Mouse (Mus musculus) testis, adult 2 months (tissue): ENCODE results near the gene Aox4. TPM values are rescaled to one million over a fixed set of nuclear protein-coding genes. Genes with fewer than 3 reads are reported as not detected.

Source experiments
- H3K27ac ChIP-seq: fragments of 200-500 bp; 2 replicates; pipeline ENCODE4 v1.5.1; 2012; ENCODE audit warnings: low read depth, low read length; ENCODE audit not compliant: control insufficient read depth, insufficient read depth
- H3K27me3 ChIP-seq: fragments of 200-500 bp; 2 replicates; pipeline ENCODE4 v1.6.1; 2012; ENCODE audit warnings: mild to moderate bottlenecking, low read length, moderate library complexity; ENCODE audit not compliant: control insufficient read depth, insufficient read depth
- H3K36me3 ChIP-seq: fragments of 200-500 bp; 2 replicates; pipeline ENCODE4 v1.6.1; 2012; ENCODE audit warnings: mild to moderate bottlenecking, low read length; ENCODE audit not compliant: control insufficient read depth, insufficient read depth
- H3K4me1 ChIP-seq: fragments of 200-500 bp; 2 replicates; pipeline ENCODE4 v1.6.1; 2012; ENCODE audit warnings: low read length; ENCODE audit not compliant: control insufficient read depth, insufficient read depth
- H3K4me3 ChIP-seq: fragments of 200-500 bp; 2 replicates; pipeline ENCODE4 v1.5.1; 2012; ENCODE audit warnings: low read depth, mild to moderate bottlenecking, low read length, moderate library complexity, mixed read lengths; ENCODE audit not compliant: control insufficient read depth
- CTCF ChIP-seq: fragments of 200-500 bp; IDR thresholded peaks from 2 replicates; pipeline ENCODE4 v1.5.1; 2012; ENCODE audit warnings: low read depth, mild to moderate bottlenecking, inconsistent platforms, low read length, moderate library complexity; ENCODE audit not compliant: control insufficient read depth, insufficient read depth, insufficient replicate concordance
- POLR2A ChIP-seq: fragments of 200-500 bp; IDR thresholded peaks from 2 replicates; pipeline ENCODE4 v1.6.1; 2012; ENCODE audit warnings: low read depth, mild to moderate bottlenecking, inconsistent platforms, low read length, moderate library complexity; ENCODE audit not compliant: control insufficient read depth
- polyA plus RNA-seq: library from polyadenylated mRNA; depleted of rRNA; stranded (reverse); fragments of >200 nt; gene quantifications from 2 replicates; pipeline ENCODE4 v1.2.3, GENCODE M21; 2012

The Aox4 gene
- polyA plus RNA-seq, 1 experiment, result 1.0 TPM

DNA sequence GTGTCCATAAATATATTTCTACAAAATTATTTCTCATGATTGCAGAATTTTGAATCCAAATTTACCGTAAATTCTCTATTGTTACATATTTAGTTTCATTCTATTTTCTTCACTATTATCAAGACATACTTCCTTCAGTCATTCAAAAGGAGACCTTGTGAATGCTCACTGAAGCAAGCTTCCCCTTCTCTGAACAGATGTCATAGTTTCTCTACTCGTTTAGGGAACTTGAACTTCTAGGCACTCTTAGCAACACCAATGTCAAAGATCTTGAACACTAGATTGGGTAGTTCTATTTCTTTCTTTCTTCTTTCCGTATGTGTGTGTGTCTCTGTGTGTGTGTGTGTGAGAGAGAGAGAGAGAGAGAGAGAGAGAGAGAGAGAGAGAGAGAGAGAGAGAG lies 34.3 kb downstream of the Aox4 start:
- no peaks in the 10 kb centered on the region for H3K4me1 ChIP-seq
- TF ChIP-seq POLR2A (no peak), CTCF (no peak)

DNA sequence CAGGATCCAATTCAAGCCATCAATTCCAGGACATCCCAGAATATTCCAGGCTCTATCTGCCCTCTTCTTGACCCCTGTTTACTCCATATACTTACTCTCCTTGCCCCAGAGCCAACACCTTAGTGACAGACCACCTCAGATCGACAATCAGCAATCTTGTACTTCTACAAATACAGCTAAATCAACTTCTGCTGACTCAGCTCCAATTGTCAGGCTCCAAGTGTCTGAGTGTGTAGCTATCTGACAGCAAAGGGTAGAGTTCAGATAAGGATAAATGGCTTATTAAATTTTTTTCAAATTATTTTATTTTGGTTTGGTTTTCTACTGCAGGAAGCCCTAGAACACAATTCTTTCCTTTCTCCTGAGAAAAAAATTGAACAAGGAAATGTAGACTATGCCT lies 38.3 kb downstream of the Aox4 start:
- H3K4me1 ChIP-seq, result no peaks in the 10 kb centered on the region
- TF ChIP-seq CTCF (no peak), POLR2A (no peak)
- H3K4me3 ChIP-seq, result no peak overlapping the region
- no peaks in the 10 kb centered on the region for H3K27me3 ChIP-seq
- no peak overlapping the region for H3K27ac ChIP-seq
- H3K36me3 ChIP-seq, result no peaks in the 10 kb centered on the region

More for the DNA sequence above, 34.3 kb downstream of the Aox4 start:
- Histone ChIP-seq H3K27me3 (no peaks in the 10 kb centered on the region), H3K4me3 (no peak overlapping the region), H3K27ac (no peak overlapping the region), H3K36me3 (no peaks in the 10 kb centered on the region)

GRCm38 (mm10) chr1:58253466-58253865 lies 43.3 kb downstream of the Aox4 start:
- H3K36me3 ChIP-seq, result no peaks in the 10 kb centered on the region
- TF ChIP-seq CTCF, result no peak
- no peak for TF ChIP-seq POLR2A
- no peaks in the 10 kb centered on the region for H3K4me1 ChIP-seq

DNA sequence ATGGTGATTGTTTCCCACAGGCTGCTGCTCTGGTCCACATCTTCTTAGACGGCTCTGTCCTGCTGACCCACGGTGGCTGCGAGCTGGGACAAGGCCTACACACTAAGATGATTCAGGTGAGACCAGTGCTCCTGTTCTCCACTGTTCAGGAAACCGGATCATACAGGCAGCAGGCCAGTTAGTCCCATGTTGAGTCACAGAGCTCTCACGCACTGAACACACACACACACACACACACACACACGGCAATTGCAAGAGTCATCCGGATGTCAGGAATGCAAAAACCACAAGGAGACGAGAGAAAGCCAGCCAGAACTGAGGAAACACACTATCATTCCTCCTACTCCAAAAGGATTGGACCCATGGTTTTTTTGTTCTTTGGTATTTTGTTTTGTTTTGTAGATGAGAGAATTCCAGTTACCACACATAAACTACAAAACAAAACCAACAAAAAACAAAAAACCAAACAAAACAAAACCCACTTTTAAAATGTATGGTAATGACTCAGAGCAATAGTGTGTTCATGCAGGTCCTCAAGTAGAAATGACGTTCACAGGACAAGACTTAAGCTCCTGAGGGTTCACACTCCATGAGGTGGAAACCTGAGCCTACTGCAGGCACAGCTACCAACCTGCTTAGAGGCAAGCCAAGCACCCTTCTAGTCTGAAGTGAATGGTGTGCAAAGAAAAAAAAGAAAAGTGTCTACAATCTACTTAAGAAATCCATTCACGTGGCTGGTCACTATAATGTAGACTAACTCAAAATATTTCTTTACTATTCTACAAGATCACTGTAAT lies 47.2 kb downstream of the Aox4 start:
- Histone ChIP-seq H3K4me3 (no peak overlapping the region), H3K4me1 (no peaks in the 10 kb centered on the region), H3K27me3 (no peaks in the 10 kb centered on the region), H3K36me3 (no peaks in the 10 kb centered on the region), H3K27ac (no peak overlapping the region)
- TF ChIP-seq POLR2A (no peak), CTCF (no peak)

More at GRCm38 (mm10) chr1:58253466-58253865, 43.3 kb downstream of the Aox4 start:
- H3K27me3 ChIP-seq, result no peaks in the 10 kb centered on the region
- H3K4me3 ChIP-seq, result no peak overlapping the region
- H3K27ac ChIP-seq, result no peak overlapping the region

DNA sequence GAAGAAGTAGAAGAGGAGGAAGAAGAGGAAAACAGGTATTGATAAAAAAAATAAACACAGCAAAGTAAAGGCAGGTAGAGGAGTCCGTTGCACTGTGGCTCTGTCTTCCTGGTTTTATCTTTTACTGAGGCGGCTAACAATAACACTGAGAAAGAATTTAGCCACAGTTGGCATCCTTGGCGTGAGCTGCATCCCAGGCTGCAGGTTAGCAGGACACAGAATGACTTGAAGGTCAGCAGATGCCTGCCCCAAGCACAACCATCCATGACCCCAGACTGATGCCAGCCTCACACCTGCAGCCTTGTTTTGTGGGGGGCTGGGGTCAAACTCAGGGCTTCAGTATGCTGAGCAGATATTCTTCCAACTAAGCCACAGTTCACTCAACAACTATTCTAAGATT lies 50.1 kb downstream of the Aox4 start:
- Histone ChIP-seq H3K27ac (no peak overlapping the region), H3K4me1 (no peaks in the 10 kb centered on the region)
- no peak for TF ChIP-seq CTCF
- TF ChIP-seq POLR2A, result no peak

GRCm38 (mm10) chr1:58268231-58268630 lies 58.0 kb downstream of the Aox4 start:
- H3K4me3 ChIP-seq, result no peak overlapping the region
- H3K27me3 ChIP-seq, result no peaks in the 10 kb centered on the region
- no peaks in the 10 kb centered on the region for H3K4me1 ChIP-seq
- no peak for TF ChIP-seq POLR2A
- no peak overlapping the region for H3K27ac ChIP-seq
- no peaks in the 10 kb centered on the region for H3K36me3 ChIP-seq

More for the DNA sequence above, 50.1 kb downstream of the Aox4 start:
- Histone ChIP-seq H3K4me3 (no peak overlapping the region), H3K27me3 (no peaks in the 10 kb centered on the region), H3K36me3 (no peaks in the 10 kb centered on the region)

DNA sequence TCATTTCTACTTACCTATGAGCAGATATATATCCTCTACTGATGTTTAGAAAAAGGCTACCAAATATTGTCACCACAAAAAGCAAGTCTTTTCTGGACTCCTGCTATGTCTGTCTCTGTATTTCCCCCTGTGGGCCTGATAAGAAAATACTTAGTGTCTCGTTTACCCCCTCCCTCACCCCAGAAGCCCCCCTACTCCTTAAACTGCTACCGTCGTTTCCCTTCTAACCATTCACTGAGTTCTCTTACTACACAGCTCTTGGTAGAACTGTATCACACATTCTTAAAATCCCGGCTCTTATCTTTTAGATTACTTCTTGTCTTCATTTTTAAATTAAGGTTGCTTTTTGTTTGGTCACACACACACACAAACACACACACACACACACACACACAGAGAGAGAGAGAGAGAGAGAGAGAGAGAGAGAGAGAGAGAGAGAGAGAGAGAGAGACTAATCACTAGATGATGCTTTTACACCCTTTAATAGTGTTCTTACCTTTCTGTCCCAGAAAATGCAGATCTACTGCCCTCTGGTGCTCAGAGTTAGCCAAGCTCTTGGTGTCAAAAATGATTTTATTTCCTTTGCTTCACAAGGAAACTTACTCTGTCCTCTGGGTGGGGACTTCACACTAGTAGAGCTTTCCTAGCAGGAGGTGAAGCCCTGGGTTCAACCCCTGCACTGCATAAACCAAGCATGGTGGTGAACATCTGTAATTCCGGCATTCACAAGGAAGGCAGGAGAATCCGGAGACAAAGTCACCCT lies 60.8 kb downstream of the Aox4 start:
- TF ChIP-seq CTCF, result no peak
- no peak for TF ChIP-seq POLR2A
- no peaks in the 10 kb centered on the region for H3K27me3 ChIP-seq
- no peaks in the 10 kb centered on the region for H3K4me1 ChIP-seq
- H3K27ac ChIP-seq, result no peak overlapping the region
- H3K36me3 ChIP-seq, result no peaks in the 10 kb centered on the region
- H3K4me3 ChIP-seq, result no peak overlapping the region
